Mouse (Mus musculus) cerebellum, adult 2 months (tissue): ENCODE results near the gene Myoc. TPM values are rescaled to one million over a fixed set of nuclear protein-coding genes. Genes with fewer than 3 reads are reported as not detected.

ENCODE experiments used
- DNase-seq, 2 experiments: peaks; one replicate each; pipeline ENCODE4 v3.0.0; 2021
- H3K27ac ChIP-seq: fragments of 200-500 bp; 2 replicates; pipeline ENCODE4 v1.5.1; 2012; ENCODE audit warnings: low read length, control low read depth, inconsistent platforms; ENCODE audit not compliant: insufficient read depth
- H3K27me3 ChIP-seq: fragments of 200-500 bp; 2 replicates; pipeline ENCODE4 v1.6.1; 2012; ENCODE audit warnings: inconsistent platforms, mild to moderate bottlenecking, low read length, moderate library complexity; ENCODE audit not compliant: control insufficient read depth, insufficient read depth
- H3K4me1 ChIP-seq: fragments of 200-500 bp; 2 replicates; pipeline ENCODE4 v1.6.1; 2011; ENCODE audit warnings: low read length; ENCODE audit not compliant: control insufficient read depth, insufficient read depth
- H3K4me3 ChIP-seq: fragments of 200-500 bp; replicated peaks from 2 replicates; pipeline ENCODE3; 2011; ENCODE audit warnings: mild to moderate bottlenecking, low read depth, low read length, control low read depth; ENCODE audit not compliant: insufficient read depth
- CTCF ChIP-seq: fragments of 200-500 bp; IDR thresholded peaks from 2 replicates; pipeline ENCODE4 v1.5.1; 2011; ENCODE audit warnings: low read depth, mild to moderate bottlenecking, control low read depth, low read length, moderate library complexity, borderline replicate concordance; ENCODE audit not compliant: insufficient read depth
- POLR2A ChIP-seq: fragments of 200-500 bp; IDR thresholded peaks from 2 replicates; pipeline ENCODE4 v1.6.1; 2011; ENCODE audit warnings: low read length, control low read depth, borderline replicate concordance; ENCODE audit not compliant: insufficient read depth
- WGBS: fragments of 180-500 bp; shearing (Covaris S2); methylation state at CpG from one replicate; pipeline ENCODE4 v1.1.7; 2018; 5-methylcytosine and 5-hydroxymethylcytosine counted together
- polyA plus RNA-seq: library from polyadenylated mRNA; depleted of rRNA; stranded (reverse); fragments of >200 nt; gene quantifications from 2 replicates; pipeline ENCODE4 v1.2.3, GENCODE M21; 2012; rRNA removed

Gene Myoc
- polyA plus RNA-seq = 5.1 and 5.6 TPM in 2 replicates

DNA sequence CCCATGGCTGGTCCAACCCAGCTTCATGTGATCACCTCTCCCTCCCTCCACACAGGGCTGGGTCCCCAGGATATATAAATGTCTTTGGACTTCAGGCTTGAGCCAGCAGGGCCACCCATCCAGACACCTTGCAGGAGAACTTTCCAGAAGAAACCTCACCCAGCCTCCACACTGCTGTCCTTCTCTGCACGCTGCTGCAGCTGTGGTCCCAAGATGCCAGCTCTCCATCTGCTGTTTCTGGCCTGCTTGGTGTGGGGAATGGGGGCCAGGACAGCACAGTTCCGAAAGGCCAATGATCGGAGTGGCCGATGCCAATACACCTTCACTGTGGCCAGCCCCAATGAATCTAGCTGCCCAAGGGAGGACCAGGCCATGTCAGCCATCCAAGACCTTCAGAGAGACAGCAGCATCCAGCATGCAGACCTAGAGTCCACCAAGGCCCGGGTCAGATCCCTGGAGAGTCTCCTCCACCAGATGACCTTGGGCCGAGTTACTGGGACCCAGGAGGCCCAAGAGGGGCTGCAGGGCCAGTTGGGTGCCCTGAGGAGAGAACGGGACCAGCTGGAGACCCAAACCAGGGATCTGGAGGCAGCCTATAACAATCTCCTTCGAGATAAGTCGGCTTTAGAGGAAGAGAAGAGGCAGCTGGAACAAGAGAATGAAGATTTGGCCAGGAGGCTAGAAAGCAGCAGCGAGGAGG is at the start of gene Myoc:
TSS of gene Myoc (plus strand) at position 105 of the 700 bp plus-strand sequence.
- Histone ChIP-seq H3K4me1 (peaks cover 19% of the 10 kb centered on the region), H3K27me3 (no peaks in the 10 kb centered on the region; the same call in 1 of the 2 replicates), H3K27ac (no peak within 1 kb of the TSS), H3K4me3 (no peak within 1 kb of the TSS)
- DNase-seq = no peak
- 70% methylated on average over 10 of the region's 10 CpGs for WGBS
- TF ChIP-seq CTCF (no peak), POLR2A (no peak)

DNA sequence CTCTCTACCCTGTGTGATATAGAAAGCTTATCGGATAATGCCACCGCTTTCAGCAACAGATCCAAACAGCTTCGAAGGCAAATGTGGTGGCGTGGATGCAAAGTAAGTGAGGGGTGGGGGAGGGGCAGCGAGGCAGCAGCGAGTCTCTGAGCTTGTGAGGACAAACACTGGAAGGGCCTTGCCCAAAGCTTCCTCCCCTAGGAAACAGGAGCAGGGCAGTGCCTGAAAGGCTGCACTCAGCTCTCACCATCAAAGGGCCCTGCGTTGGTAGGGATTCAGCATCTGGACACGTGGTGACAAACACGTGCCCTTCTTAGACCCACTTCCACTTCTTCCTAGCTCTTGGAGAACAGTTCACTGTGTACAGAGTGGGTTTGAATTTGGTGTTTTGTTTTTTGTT is 49.5 kb upstream of the Myoc start:
- TF ChIP-seq POLR2A (no peak), CTCF (no peak)
- DNase-seq = no peak
- Histone ChIP-seq H3K4me1 (no peaks in the 10 kb centered on the region), H3K27ac (no peak overlapping the region), H3K27me3 (no peaks in the 10 kb centered on the region), H3K4me3 (no peak overlapping the region)
- 27% methylated on average over 9 of the region's 9 CpGs for WGBS

DNA sequence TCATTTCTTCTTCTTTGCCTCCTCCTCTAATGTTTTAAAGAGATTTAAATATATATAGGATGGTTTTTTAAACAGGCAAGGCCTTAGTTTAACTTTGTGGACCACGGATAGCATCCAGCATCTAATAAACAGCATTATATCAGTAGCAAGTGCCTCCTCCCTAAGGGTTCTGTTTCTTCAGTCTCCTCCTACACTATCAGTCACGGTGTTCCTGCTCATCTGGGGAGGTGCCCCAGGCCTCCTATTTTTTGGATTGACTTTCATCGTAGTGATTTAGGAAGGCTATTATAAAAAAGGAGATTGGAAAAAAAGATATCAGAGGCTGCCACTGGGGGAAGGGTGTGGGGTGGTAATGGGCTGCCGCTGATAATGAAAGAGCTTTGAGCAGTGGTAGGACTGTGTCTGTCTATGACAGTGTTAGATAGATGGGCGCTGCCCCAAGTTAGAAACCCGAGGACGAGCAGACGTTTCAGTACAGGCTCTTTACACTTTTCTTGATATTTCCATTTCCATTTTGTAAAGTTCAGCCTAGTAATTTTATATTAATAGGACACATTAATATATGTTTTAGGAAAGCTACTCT is 48.4 kb upstream of the Myoc start:
- Histone ChIP-seq H3K4me3 (no peak overlapping the region), H3K27ac (no peak overlapping the region), H3K27me3 (no peaks in the 10 kb centered on the region), H3K4me1 (no peaks in the 10 kb centered on the region)
- TF ChIP-seq CTCF (no peak), POLR2A (no peak)
- no peak for DNase-seq
- 79% methylated on average over 8 of the region's 8 CpGs for WGBS

DNA sequence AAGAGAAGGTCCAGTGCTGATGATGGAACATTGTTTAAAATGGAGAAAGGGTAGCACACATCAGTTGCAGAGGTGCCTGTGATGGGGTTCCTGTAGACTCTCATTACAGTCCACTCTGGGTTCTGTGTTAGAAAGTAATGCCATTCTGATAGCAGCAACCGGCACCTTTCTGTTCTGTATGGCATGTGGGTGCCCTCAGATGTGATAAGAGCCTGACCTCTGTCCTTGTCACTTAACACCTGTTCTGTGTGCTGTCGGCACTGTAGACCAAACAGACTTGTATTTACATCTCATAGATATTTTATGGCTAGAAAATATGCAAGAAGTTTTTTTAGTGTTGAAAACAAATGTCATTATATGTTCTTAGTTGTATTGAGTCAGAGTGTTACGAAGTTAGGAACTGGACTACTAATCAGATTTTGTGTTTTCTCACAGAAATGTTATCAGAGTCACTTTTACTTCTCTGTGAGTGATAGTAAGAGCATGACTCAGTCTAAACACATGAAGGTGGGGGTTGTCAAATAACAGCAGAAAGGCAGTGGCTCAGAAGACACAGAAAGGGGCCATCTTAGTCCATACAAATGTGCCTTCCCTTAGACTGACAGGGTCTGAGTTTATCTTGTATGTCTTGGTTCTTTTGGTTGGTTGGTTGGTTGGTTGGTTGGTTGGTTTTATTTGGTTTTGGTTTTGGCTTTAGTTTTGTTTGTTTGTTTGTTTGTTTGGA is 41.4 kb upstream of the Myoc start:
- Histone ChIP-seq H3K4me1 (no peaks in the 10 kb centered on the region), H3K4me3 (no peak overlapping the region), H3K27me3 (no peaks in the 10 kb centered on the region), H3K27ac (no peak overlapping the region)
- WGBS = 93% methylated on average over 3 of the region's 3 CpGs
- no peak for TF ChIP-seq CTCF
- no peak for TF ChIP-seq POLR2A
- no peak for DNase-seq

DNA sequence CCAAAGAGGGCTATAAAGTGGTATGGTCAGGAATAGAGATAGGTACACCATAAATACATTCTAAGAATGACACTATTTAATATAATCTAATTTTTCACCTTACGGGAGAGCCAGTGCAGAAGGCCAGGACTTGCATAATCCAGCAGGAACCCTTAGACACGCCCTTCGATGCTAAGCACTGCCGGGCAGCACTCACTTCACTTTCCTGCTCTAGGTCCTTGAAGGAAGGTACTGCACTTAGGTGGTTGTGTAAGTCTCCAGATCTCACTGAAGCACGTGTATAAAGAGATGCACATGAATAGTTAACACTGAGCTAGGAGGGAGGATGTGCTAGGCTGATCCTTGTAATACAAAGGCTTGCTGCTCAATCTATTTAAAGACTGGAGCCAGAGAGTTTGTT is 39.3 kb upstream of the Myoc start:
- no peak for DNase-seq
- TF ChIP-seq CTCF (no peak), POLR2A (no peak)
- no peak overlapping the region for H3K4me3 ChIP-seq

DNA sequence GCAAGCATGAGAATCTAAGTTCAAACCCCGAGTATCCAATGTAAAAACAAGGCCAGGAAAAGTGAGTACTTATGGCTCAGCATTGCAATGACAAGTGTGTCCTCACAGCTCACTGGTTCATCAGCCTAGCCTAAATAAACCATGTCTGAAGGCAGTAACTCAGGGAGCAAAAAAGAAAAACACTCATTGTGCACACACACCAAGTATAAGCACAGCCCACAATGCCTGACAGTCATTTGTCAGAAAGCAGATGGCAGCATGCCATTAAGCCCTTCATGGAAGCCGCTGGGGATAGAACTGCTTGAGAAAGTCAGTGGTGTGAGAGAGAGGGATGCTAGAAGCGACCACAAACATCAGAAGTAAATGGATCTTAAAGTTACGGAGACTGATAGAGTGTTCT is 37.7 kb upstream of the Myoc start:
- Histone ChIP-seq H3K4me1 (no peaks in the 10 kb centered on the region), H3K4me3 (no peak overlapping the region), H3K27ac (no peak overlapping the region), H3K27me3 (no peaks in the 10 kb centered on the region)
- 38% methylated on average over 4 of the region's 4 CpGs for WGBS
- DNase-seq = no peak
- no peak for TF ChIP-seq POLR2A
- no peak for TF ChIP-seq CTCF

More for the DNA sequence above, 39.3 kb upstream of the Myoc start:
- Histone ChIP-seq H3K27ac (no peak overlapping the region), H3K27me3 (no peaks in the 10 kb centered on the region), H3K4me1 (no peaks in the 10 kb centered on the region)
- 95% methylated on average over 5 of the region's 5 CpGs for WGBS

DNA sequence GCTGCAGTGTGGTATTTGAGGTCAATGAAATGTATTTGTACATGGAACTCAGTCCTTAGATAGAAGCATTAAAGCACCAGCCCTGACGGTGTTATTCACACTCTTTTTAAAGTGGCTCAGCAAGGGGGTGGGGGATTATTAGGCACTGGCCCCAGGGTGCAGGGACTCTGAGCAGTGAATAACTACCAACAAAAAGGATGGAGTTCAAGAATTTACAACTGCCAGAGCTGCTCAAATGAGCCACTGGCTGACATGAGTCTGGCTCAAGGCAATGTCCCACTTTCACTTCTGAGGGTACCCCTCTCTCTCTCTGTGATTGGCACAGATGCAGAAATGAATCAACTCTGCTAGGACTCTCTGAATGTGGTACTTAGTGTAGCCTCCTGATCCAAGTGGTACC is 30.8 kb upstream of the Myoc start:
- no peak for TF ChIP-seq POLR2A
- no peak for TF ChIP-seq CTCF
- WGBS = 15% methylated on average over 1 of the region's 1 CpGs
- no peak for DNase-seq

DNA sequence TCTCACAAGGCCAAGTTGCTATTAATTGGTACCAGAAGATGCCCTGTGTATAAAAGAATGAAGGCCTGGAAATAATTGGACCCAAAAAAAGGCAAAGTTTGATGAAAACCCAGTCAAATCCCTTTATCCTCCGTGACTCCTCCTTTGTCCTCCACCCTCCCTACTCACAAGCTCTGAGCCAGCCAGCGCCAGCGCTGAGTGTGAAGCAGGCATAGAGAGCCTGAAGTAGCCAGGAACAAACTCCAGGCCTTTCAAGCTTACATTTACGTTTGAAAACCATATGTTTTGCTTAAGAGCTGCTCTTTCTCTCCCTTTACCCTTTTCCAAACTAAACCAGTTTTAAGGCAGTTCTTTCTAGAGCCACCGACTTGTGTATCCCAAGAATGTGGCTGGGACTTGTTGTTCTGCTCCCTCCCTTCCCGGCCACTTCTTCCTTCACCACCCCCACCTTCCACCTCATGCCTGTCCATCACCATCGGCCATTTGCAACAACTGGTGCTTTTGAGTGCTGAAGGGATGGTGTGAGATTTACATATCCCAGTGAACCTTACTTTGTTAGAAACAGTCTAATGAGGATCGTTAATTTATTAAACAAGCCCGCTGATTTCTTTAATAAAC is 29.2 kb upstream of the Myoc start:
- DNase-seq = no peak
- WGBS = 57% methylated on average over 9 of the region's 9 CpGs
- no peak overlapping the region for H3K27ac ChIP-seq
- no peaks in the 10 kb centered on the region for H3K4me1 ChIP-seq
- TF ChIP-seq POLR2A (no peak), CTCF (no peak)
- H3K4me3 ChIP-seq = no peak overlapping the region
- no peaks in the 10 kb centered on the region for H3K27me3 ChIP-seq

More for the DNA sequence above, 30.8 kb upstream of the Myoc start:
- Histone ChIP-seq H3K4me1 (no peaks in the 10 kb centered on the region), H3K27me3 (no peaks in the 10 kb centered on the region), H3K27ac (no peak overlapping the region), H3K4me3 (no peak overlapping the region)
